Mouse (Mus musculus): ENCODE results near the gene Pigu.

Pigu gene

GRCm38 (mm10) chr2:155287456-155288250 is 69.6 kb downstream of the Pigu start:
- no peak for DNase-seq (ENCODE audit: low spot score in 2 of 2)

- DNase-seq (ENCODE audit: low spot score in 2 of 2): no peak
Measured at GRCm38 (mm10) chr2:155285744-155286143, 71.5 kb downstream of the Pigu start.

DNA sequence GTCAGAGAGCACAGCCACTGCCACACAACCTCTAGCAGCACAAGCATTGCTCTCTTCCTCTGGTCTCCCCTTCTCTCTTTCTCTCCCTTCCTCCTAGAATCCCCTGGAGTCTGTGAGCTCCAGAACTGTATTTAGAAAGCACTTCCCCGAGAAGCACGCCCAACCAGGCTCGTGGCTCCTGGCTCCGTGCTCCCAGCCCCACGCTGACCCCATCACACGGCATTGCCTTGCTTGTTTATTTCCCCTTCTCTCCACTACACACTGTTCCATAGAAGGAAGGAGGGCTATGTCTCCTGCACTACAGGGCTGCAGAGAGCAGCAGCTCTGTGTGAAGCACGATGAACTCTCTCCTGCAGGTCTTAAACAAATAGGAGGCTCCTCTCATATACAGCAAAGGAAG is 72.6 kb downstream of the Pigu start:
- DNase-seq (ENCODE audit: low spot score in 2 of 2): no peak

DNA sequence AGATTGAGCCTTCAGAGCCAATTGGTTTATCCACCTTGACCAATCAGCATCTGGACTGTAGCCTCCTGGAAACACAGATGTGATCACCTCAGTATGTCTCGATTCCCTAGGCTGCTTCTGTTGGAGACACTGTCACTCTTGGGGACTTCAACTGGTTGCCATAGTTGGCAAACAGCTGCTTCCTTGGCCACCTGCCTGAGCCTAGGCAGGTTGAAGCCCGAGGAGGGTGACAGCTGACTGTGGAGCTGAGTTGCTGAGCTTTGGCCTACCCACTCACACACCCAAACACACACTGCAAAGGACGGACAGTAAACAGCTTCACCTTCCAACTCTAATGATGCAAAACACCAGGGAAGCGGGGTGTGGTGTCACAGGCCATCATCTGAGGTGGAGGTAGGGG is 73.4 kb downstream of the Pigu start:
- DNase-seq (ENCODE audit: low spot score in 2 of 2): peak in 1 of 2 experiments; percentile 16

GRCm38 (mm10) chr2:155280116-155280515 is 77.1 kb downstream of the Pigu start:
- DNase-seq (ENCODE audit: low spot score in 2 of 2): no peak

- no peak for DNase-seq (ENCODE audit: low spot score in 2 of 2)
Measured at GRCm38 (mm10) chr2:155279163-155279562, 78.1 kb downstream of the Pigu start.

DNA sequence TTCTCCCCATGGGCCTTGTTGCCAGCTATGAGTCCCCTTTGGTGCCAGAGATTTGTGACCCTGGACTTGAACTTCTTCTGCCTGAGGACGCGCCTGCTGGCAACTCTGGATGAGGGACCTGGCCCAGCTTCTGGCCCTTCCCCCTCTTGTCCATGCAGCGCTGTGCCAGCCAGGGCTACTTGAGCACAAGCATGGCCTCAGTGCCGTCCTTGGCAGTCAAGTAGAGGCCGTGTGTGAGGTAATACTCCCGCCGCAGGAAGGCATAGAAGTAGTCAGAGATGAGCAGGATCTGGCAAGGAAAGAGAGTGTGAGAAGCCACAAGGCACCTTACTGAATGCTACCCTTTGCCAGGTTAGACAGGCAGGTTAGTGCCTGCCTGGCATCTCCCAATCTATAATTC is 78.9 kb downstream of the Pigu start:
- peak in 1 of 2 experiments; percentile 17 for DNase-seq (ENCODE audit: low spot score in 2 of 2)

DNA sequence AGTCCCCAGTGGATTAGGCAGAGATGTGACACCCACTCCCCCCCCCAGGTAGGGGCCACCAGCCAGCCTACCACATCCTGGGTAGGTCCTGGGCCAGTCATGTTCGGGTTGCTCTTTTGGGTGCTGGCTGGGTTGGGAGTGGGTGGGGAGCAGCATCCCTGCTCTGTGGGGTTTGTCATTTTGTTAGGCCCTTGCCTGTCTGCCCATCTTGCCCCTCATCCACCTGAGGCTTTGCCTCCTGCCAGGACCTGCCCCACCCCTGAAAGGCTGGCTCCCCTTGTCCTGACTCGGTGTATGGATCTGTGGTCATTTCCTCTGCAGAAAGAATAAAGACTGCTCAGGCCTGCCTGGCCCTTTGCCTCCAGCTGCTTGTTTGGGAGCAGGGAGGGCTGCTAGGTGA is 79.5 kb downstream of the Pigu start:
- no peak for DNase-seq (ENCODE audit: low spot score in 2 of 2)

DNA sequence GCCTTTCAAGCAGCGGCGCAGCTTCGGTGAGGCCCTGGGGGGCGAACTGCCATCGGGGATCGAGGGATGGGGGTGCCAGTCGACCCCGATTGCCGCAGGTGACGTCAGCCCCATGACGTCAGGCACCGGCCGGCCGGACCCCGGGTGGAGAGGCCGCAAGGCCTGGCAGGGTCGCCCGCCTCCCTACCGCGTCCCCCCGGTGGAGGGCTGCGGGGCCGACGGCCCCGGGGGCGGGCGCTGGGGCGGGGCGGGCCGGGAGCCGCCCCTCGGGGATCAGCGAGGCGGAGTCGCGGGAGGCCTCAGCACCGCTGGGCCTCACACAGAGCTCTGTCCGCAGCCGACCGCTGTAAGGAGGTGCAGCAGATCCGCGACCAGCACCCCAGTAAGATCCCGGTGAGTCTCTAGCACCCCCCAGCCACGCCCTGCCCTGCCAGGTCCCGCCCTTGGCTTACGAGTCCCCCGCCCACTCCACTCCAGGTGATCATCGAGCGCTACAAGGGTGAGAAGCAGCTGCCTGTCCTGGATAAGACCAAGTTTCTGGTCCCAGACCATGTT is 80.5 kb downstream of the Pigu start:
- DNase-seq (ENCODE audit: low spot score in 2 of 2): peak in 1 of 2 experiments; percentile 54

DNA sequence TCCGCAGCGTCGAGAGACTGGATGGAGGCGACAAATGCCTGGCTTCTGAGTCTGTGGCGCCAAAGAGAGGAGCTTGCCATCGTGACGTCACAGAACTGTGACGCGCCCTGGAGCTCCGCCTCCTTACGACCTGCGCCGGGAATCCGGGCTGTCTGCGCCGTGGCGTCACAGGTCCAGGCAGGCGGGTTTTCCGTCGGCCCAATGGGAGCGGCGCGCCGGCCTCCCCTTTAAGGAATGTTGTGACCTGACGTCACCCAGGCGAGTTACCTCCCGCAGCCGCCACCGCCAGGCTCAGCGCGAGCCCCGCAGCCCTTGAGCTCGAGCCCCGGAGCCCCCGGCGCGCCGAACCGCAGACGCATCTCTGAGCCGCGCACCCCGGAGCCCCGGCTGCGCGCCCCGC is 81.0 kb downstream of the Pigu start, which contains the start of gene Map1lc3a:
TSS of gene Map1lc3a (plus strand) at position 103 of the 400 bp plus-strand sequence.
- peak; percentile 99 for DNase-seq (ENCODE audit: low spot score in 2 of 2)

DNA sequence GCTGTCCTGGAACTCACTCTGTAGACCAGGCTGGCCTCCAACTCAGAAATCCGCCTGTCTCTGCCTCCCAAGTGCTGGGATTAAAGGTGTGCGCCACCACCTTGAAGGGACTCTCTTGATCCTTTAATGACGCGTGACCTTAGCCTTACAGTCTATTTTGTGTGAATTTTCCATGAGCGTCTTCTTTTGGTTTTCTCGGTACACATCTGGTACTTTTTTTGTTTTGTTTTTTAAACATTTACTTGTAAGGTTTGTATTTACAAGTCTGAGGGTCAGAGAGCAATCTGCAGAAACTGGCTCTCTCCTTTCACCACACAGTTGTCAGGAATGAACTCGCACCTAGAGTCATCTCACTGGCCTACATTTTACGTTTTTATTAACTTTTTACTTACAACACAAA is 83.6 kb downstream of the Pigu start:
- no peak for DNase-seq (ENCODE audit: low spot score in 2 of 2)

GRCm38 (mm10) chr2:155272396-155273170 is 84.6 kb downstream of the Pigu start:
- DNase-seq (ENCODE audit: low spot score in 2 of 2): no peak

GRCm38 (mm10) chr2:155271957-155272356 is 85.3 kb downstream of the Pigu start:
- no peak for DNase-seq (ENCODE audit: low spot score in 2 of 2)

DNA sequence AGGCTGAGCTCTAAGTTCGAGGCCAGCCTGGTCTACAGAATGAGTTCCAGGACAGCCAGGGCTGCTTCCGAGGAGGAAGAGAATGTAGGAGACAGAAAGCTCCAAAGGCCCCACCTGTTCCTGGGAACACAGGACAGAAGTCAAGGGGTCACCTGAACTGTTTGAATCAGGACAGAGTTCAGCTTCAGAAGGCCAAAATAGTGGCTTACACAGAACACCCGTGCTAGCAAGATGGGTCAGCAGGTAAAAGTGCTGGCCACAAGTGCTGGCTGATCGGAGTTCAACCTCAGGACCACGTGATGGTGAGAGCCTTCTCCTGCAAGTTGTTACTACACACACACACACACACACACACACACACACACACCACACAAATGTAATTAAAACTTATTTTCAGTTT is 90.3 kb downstream of the Pigu start:
- DNase-seq (ENCODE audit: low spot score in 2 of 2): no peak

DNA sequence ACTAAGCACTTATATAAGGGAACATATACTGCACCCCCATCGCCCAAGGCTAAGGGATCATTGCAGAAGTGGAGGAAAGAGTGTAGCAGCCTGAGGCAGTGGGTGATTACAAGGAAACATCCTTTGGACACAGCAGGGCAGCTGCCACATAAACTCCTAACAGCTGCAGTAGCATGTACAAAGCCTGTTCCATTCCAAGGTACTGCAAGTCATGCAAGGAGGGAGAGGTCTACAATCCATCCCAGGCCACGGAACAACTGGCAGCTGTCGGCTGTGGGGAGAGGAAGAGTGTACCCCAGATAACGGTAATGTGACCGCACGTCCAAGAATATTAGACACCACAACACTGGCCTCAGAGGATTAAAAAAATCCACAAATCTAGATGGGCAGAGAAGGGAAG is 91.7 kb downstream of the Pigu start:
- no peak for DNase-seq (ENCODE audit: low spot score in 2 of 2)

GRCm38 (mm10) chr2:155249588-155249987 is 107.6 kb downstream of the Pigu start:
- DNase-seq (ENCODE audit: low spot score in 2 of 2): no peak

DNA sequence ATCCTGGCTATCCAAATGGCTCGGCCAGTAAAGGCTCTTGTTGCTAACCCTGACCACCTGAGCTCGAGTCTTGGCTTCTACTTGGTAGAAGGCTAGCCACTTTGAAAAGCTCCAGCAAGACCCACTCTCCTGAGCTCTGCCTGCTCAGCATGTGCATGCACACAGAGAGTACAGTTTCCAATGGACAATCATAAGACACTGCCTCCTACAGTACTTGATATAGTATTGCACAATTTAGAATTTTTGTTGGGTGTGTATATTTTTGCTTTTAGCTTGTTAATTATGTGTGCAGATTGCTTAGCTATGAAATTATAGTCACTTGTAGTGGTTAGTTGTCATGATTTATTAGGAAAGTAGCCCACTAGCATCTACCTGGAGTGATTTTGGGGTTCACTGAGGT is 108.5 kb downstream of the Pigu start:
- no peak for DNase-seq (ENCODE audit: low spot score in 2 of 2)

GRCm38 (mm10) chr2:155248206-155248605 is 109.0 kb downstream of the Pigu start:
- no peak for DNase-seq (ENCODE audit: low spot score in 2 of 2)

DNA sequence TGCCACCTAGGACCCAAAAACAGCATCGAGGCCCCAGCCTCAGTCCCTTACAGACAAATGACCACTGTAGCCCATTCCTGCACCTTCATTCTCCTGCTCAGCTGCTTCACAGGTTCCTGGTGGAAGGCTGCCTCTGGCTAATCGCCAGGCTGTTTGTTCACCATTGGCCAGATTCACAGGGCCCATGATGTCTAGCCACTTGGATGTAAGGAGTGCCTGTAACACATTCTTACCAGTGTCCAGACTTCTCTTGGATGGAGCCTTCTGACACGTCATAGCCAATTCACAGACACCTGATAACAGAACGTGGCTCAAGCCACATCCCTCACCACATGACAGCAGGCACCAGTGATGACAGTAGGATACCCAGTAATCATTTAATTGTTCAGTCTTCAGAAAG is 111.0 kb downstream of the Pigu start:
- DNase-seq (ENCODE audit: low spot score in 2 of 2): no peak

DNA sequence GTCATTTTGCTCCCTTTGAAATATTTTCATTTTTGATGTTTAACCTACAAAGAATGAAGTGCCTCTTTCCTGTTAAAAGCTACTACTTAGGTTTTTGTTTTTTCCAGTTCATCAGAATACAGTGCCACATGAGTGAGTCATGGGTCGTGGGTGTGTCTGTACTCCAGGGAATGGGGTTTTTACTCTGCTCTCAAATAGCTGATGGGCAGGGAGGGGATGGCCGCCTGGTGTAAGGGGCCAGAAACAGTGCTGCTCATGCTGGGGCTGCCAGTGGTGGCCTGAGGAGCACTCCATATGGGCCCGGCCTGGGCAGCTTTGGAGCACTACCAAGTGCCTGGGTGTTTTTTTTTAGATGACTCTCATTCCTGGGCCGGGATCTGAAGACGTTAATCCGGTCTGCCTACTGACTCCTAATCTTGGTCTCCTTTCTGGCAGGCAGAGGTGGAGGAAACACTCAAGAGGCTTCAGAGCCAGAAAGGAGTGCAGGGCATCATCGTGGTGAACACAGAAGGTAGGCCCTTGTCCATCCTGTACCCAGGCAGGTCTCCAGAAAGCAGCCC is 114.9 kb downstream of the Pigu start:
- no peak for DNase-seq (ENCODE audit: low spot score in 2 of 2)

- DNase-seq (ENCODE audit: low spot score in 2 of 2): no peak
Measured at GRCm38 (mm10) chr2:155240915-155241314, 116.3 kb downstream of the Pigu start.

DNA sequence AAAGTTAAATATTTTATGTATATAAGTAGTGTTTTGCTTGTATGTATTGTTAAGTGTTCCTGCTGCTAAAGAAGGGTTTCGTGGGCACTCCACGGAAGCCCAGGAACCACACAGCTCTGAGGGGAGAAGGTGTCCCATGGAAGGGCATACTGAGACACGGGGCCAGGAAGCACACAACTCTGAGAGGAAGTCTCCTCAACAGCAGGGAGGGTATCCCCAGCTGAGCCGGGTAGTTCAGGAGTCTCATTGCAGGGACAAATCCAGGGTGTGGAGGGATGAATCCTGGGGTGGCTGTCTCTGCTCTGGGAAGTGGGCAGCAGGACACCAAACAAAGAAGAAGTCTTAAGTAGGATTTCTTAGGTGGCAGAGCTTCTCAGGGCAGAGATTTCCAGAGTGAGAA is 120.0 kb downstream of the Pigu start:
- no peak for DNase-seq (ENCODE audit: low spot score in 2 of 2)

Data from frontal cortex, postnatal 36 days (tissue).